Mouse (Mus musculus): ENCODE measurements around the gene Alx1. TPM values are rescaled to one million over a fixed set of nuclear protein-coding genes. Genes with fewer than 3 reads are reported as not detected.
A peak's percentile ranks its signal among the peaks of the same experiment; 100 is the strongest.

Alx1 gene
- polyA plus RNA-seq, 1 experiment from 2014 or later, result not detected

DNA sequence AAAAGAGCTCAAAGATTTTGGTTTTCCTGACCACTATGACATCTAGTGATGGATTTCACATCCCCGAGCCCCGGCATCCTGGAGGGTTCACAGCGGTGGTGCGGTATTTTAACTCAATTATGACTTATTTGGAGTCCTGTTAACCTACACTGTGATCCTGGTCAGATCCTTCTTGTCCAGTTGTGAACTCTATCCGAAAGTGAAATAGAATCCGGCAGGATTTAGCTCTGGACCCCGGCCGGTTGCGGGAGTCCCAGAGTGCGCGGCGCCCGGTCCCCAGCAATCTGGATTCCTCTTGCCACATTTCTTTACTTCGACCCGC, 2.1 kb downstream of the Alx1 start:
- no peak for ATAC-seq (ENCODE audit: low read depth)
- no peak overlapping the region for H3K27ac ChIP-seq (ENCODE audit: low read length)
- no peak overlapping the region for H3K9ac ChIP-seq (ENCODE audit: low read depth, low read length)
- peak overlapping the region; percentile 41; the same call in 1 of the 2 replicates for H3K4me2 ChIP-seq (ENCODE audit: low read depth, low read length)
- WGBS (ENCODE audit: insufficient replicate concordance), result 2% methylated on average over 15 of the region's 15 CpGs
- H3K36me3 ChIP-seq (ENCODE audit: control insufficient read depth, insufficient read depth), result no peaks in the 10 kb centered on the region
- H3K4me1 ChIP-seq (ENCODE audit: control insufficient read depth, low read depth, low read length), result no peaks in the 10 kb centered on the region; the same call in 1 of the 2 replicates
- H3K9me3 ChIP-seq (replicated peaks; ENCODE audit: control insufficient read depth, low read length), result no peaks in the 10 kb centered on the region
- H3K27me3 ChIP-seq (ENCODE audit: control insufficient read depth, insufficient read depth, low read depth, low read length), result peaks cover 65% of the 10 kb centered on the region
- peak overlapping the region; percentile 31; the same call in 1 of the 2 replicates for H3K4me3 ChIP-seq (ENCODE audit: low read depth, low read length)

DNA sequence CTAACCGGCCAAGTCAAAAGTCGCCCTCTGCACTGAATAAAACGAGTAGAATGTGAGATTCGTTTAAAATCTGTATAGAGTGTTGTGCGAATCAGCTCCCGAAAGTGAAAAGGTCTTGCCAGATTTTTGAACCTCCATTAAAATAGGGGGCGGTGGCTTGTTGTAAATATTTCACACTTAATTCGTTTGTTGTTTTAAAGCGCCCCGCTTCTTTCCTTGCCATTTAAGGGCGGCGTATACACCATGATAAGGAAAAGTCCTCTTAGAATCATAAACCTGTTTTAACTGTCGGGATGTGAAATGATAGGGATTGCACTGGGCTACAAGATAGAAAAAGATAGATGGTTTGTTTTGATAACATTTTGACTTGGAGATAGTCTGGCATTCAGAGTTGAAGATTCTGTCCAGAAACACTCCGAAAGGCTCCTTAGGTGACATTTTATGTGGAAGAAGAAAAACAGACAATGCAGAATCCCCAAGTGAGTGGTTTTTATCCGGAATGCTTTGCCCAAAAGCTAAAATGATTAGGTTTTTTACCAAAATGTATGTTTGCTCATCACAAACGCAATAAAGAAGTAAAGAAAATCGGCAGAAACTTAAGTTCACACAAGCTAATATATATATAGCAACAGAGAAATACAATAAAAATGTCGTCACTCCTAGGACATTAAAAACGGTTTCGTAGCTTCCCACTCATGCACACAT, 2.6 kb downstream of the Alx1 start:
- H3K27me3 ChIP-seq (ENCODE audit: control insufficient read depth, insufficient read depth, low read depth, low read length), result peaks cover 64% of the 10 kb centered on the region
- H3K4me2 ChIP-seq (ENCODE audit: low read depth, low read length), result no peak overlapping the region
- no peak for ATAC-seq (ENCODE audit: low read depth)
- no peaks in the 10 kb centered on the region for H3K9me3 ChIP-seq (replicated peaks; ENCODE audit: control insufficient read depth, low read length)
- no peaks in the 10 kb centered on the region for H3K36me3 ChIP-seq (ENCODE audit: control insufficient read depth, insufficient read depth)
- 3% methylated on average over 20 of the region's 20 CpGs for WGBS (ENCODE audit: insufficient replicate concordance)
- no peak overlapping the region for H3K9ac ChIP-seq (ENCODE audit: low read depth, low read length)
- no peak overlapping the region for H3K27ac ChIP-seq (ENCODE audit: low read length)
- no peaks in the 10 kb centered on the region; the same call in 1 of the 2 replicates for H3K4me1 ChIP-seq (ENCODE audit: control insufficient read depth, low read depth, low read length)
- H3K4me3 ChIP-seq (ENCODE audit: low read depth, low read length), result no peak overlapping the region

DNA sequence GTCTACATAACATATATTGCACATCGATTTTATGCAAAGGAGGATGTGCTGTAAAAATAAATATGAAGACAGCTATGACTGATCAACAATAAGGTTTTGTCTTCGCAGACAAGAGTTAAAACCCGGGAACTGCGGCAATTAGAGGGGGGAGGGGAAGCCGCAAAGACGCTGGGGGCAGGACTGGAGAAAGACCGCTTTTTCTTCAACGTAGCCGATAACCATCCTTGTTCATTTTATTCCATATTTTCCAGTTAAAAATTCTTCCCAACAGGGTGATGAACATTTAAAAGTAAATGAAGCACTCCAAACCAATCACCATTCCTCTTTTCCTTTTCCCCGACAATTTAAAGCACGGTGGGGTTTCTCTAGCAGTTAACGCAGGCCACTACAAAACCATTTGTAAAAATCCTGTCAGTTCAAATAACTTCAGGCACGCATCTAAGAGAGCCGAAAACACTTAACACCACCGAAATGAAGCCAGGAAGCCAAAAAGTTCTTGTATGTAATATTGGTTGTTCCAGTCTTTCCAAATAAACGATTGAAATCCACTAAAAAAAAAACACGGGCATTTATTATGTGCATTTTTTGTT, 3.3 kb downstream of the Alx1 start:
- Histone ChIP-seq H3K27ac (ENCODE audit: low read length) (no peak overlapping the region), H3K4me2 (ENCODE audit: low read depth, low read length) (no peak overlapping the region), H3K27me3 (ENCODE audit: control insufficient read depth, insufficient read depth, low read depth, low read length) (peaks cover 61% of the 10 kb centered on the region), H3K36me3 (ENCODE audit: control insufficient read depth, insufficient read depth) (no peaks in the 10 kb centered on the region), H3K4me1 (ENCODE audit: control insufficient read depth, low read depth, low read length) (no peaks in the 10 kb centered on the region; the same call in 1 of the 2 replicates), H3K9ac (ENCODE audit: low read depth, low read length) (no peak overlapping the region), H3K9me3 (replicated peaks; ENCODE audit: control insufficient read depth, low read length) (no peaks in the 10 kb centered on the region), H3K4me3 (ENCODE audit: low read depth, low read length) (no peak overlapping the region)
- under 1% methylated on average over 17 of the region's 17 CpGs for WGBS (ENCODE audit: insufficient replicate concordance)
- ATAC-seq (ENCODE audit: low read depth), result no peak

DNA sequence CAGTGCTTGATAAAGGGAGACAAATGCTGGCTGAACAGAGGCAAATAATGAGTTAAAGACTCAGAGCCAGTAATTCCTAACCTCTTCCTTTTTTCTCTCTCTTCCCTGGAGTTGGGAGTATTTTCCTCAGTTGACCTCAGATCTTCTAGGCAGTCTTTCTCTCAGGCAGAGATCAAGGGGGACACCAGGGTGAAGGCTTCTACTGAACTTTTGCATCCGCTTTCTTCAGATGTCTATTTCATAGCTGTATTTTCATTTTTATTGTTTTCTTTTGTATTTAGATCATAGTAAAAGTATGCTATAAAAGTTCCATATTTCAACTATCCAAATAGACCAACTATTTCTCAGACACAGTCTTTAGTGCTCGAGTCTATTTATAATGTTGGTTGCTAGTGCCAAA, 27.5 kb downstream of the Alx1 start:
- no peak for ATAC-seq (ENCODE audit: low read depth)
- H3K27me3 ChIP-seq (ENCODE audit: control insufficient read depth, insufficient read depth, low read depth, low read length), result no peaks in the 10 kb centered on the region
- H3K9me3 ChIP-seq (replicated peaks; ENCODE audit: control insufficient read depth, low read length), result no peaks in the 10 kb centered on the region
- no peak overlapping the region for H3K27ac ChIP-seq (ENCODE audit: low read length)
- WGBS (ENCODE audit: insufficient replicate concordance), result 54% methylated on average over 2 of the region's 2 CpGs
- H3K4me3 ChIP-seq (ENCODE audit: low read depth, low read length), result no peak overlapping the region
- H3K4me2 ChIP-seq (ENCODE audit: low read depth, low read length), result no peak overlapping the region
- H3K4me1 ChIP-seq (ENCODE audit: control insufficient read depth, low read depth, low read length), result no peaks in the 10 kb centered on the region
- H3K36me3 ChIP-seq (ENCODE audit: control insufficient read depth, insufficient read depth), result no peaks in the 10 kb centered on the region
- no peak overlapping the region for H3K9ac ChIP-seq (ENCODE audit: low read depth, low read length)

DNA sequence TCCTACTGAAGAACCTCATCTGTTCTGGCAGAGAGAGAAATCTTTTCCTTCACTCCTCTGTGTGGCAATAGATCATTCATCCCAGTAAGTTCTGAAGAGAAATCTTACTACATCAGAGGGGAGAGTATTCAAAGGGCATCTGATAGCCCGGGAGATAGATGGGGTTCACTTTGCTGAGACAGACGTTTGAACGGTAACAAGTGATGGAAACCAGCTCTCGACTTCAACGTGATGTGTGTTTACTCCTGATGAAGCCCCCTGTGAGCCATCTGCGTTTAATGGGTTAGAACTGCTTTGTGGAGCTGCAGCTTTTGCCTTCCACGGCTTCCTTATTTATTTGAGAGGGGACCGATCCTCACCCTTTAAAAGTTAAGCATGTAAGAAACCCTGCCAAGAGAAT, 29.1 kb downstream of the Alx1 start:
- no peak overlapping the region for H3K27ac ChIP-seq (ENCODE audit: low read length)
- H3K4me1 ChIP-seq (ENCODE audit: control insufficient read depth, low read depth, low read length), result no peaks in the 10 kb centered on the region
- no peak overlapping the region for H3K9ac ChIP-seq (ENCODE audit: low read depth, low read length)
- H3K4me2 ChIP-seq (ENCODE audit: low read depth, low read length), result no peak overlapping the region
- 23% methylated on average over 8 of the region's 8 CpGs for WGBS (ENCODE audit: insufficient replicate concordance)
- no peaks in the 10 kb centered on the region for H3K9me3 ChIP-seq (replicated peaks; ENCODE audit: control insufficient read depth, low read length)
- H3K36me3 ChIP-seq (ENCODE audit: control insufficient read depth, insufficient read depth), result no peaks in the 10 kb centered on the region
- no peak overlapping the region for H3K4me3 ChIP-seq (ENCODE audit: low read depth, low read length)
- ATAC-seq (ENCODE audit: low read depth), result no peak
- H3K27me3 ChIP-seq (ENCODE audit: control insufficient read depth, insufficient read depth, low read depth, low read length), result no peaks in the 10 kb centered on the region

DNA sequence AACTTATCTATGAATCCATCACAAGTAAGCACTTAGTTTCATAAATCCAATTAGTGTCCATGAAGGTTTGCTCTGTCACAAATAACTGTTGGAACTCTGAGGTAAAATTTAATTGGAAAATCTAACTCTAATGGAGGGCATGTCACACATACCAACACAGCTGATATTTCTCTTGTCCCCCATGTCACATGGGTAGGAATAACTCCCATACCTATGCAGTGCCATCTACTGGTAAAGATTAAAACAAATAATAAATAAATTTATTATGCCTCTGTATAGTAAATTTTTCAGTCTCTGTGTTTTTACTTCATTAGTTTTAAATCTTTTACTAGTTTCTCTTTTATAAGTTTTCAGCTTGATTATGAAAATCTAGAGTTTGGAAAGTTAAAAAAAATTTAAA, 30.4 kb downstream of the Alx1 start:
- Histone ChIP-seq H3K27me3 (ENCODE audit: control insufficient read depth, insufficient read depth, low read depth, low read length) (no peaks in the 10 kb centered on the region), H3K27ac (ENCODE audit: low read length) (no peak overlapping the region), H3K4me2 (ENCODE audit: low read depth, low read length) (no peak overlapping the region), H3K4me3 (ENCODE audit: low read depth, low read length) (no peak overlapping the region), H3K9ac (ENCODE audit: low read depth, low read length) (no peak overlapping the region), H3K4me1 (ENCODE audit: control insufficient read depth, low read depth, low read length) (no peaks in the 10 kb centered on the region), H3K36me3 (ENCODE audit: control insufficient read depth, insufficient read depth) (no peaks in the 10 kb centered on the region), H3K9me3 (replicated peaks; ENCODE audit: control insufficient read depth, low read length) (no peaks in the 10 kb centered on the region)
- no peak for ATAC-seq (ENCODE audit: low read depth)

DNA sequence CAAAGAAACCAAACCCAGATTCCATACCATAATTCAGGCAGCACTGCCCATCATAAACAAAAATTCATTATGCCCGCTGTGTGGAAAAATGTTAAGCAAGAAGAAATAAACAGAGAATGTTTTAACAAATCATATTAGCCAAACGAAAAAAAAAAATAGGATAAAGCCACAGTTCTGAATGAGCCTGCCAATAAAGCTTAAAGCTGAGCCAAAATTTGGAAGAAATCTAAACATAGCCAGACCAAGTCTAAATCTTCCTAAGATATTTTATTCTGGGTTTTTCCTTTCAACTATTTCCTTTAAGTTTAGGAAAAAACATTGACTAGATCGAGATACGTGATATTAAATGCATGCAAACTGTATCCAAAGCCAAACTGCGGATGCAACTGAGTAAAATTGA, 54.9 kb downstream of the Alx1 start:
- no peak overlapping the region for H3K27ac ChIP-seq (ENCODE audit: low read length)
- WGBS (ENCODE audit: insufficient replicate concordance), result 69% methylated on average over 5 of the region's 5 CpGs
- no peak for ATAC-seq (ENCODE audit: low read depth)
- H3K36me3 ChIP-seq (ENCODE audit: control insufficient read depth, insufficient read depth), result no peaks in the 10 kb centered on the region
- no peaks in the 10 kb centered on the region for H3K4me1 ChIP-seq (ENCODE audit: control insufficient read depth, low read depth, low read length)
- H3K4me2 ChIP-seq (ENCODE audit: low read depth, low read length), result no peak overlapping the region
- H3K4me3 ChIP-seq (ENCODE audit: low read depth, low read length), result no peak overlapping the region
- H3K27me3 ChIP-seq (ENCODE audit: control insufficient read depth, insufficient read depth, low read depth, low read length), result no peaks in the 10 kb centered on the region
- H3K9me3 ChIP-seq (replicated peaks; ENCODE audit: control insufficient read depth, low read length), result no peaks in the 10 kb centered on the region
- H3K9ac ChIP-seq (ENCODE audit: low read depth, low read length), result no peak overlapping the region

DNA sequence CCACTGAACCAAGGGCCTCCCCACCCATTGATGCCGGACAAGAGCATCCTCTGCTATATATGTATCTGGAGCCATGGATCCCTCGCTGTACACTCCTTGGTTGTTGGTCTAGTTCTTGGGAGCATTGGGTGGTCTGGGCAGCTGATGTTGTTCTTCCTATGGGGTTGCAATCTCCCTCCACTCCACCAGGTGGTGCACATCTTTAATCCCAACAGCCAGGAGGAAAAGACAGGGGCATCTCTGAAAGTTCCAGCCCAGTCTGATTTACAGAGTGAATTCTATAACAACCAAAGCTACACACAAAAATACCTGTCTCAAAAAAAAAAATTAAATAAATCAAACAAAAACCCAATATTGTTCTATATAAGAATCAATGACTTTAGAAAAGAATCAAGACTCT, 70.4 kb downstream of the Alx1 start:
- Histone ChIP-seq H3K9me3 (replicated peaks; ENCODE audit: control insufficient read depth, low read length) (no peaks in the 10 kb centered on the region), H3K4me1 (ENCODE audit: control insufficient read depth, low read depth, low read length) (no peaks in the 10 kb centered on the region), H3K27ac (ENCODE audit: low read length) (no peak overlapping the region), H3K36me3 (ENCODE audit: control insufficient read depth, insufficient read depth) (no peaks in the 10 kb centered on the region), H3K9ac (ENCODE audit: low read depth, low read length) (no peak overlapping the region), H3K4me3 (ENCODE audit: low read depth, low read length) (no peak overlapping the region), H3K4me2 (ENCODE audit: low read depth, low read length) (no peak overlapping the region), H3K27me3 (ENCODE audit: control insufficient read depth, insufficient read depth, low read depth, low read length) (no peaks in the 10 kb centered on the region)
- ATAC-seq (ENCODE audit: low read depth), result no peak
- WGBS (ENCODE audit: insufficient replicate concordance), result 80% methylated on average over 2 of the region's 2 CpGs

Measured in liver, embryonic 16.5 days (tissue).